Mouse (Mus musculus) ovary, adult 18-20 months (tissue): ENCODE measurements around the gene Kcnn4.
A peak's percentile ranks its signal among the peaks of the same experiment; 100 is the strongest.

Source experiments
- DNase-seq: peaks from one replicate; pipeline ENCODE4 v3.0.0; 2022; ENCODE audit warnings: low spot score, mixed read lengths

Gene Kcnn4

GRCm38 (mm10) chr7:24369731-24370541, at the start of gene Kcnn4:
Kcnn4 (plus strand) TSS chr7:24370263.
- DNase-seq: no peak

DNA sequence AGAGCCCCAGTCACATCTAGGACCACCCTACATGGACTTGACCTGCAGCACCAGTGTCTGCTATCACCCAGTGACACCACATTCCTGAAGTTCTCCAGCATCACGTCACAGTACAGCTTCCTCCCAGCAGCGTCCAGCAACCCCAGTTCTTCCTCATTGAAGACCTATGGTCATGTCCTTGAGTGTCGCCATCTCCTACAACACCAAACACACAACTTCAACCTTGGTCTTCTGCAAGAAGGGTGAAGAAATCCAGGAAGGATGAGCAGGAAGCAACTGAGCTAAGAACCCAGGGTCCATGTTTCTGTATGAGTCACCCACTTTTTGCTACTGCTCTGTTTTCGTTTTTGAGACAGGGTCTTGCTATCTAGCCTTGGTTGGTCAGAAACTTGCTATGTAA, 47.5 kb upstream of the Kcnn4 start:
- no peak for DNase-seq

DNA sequence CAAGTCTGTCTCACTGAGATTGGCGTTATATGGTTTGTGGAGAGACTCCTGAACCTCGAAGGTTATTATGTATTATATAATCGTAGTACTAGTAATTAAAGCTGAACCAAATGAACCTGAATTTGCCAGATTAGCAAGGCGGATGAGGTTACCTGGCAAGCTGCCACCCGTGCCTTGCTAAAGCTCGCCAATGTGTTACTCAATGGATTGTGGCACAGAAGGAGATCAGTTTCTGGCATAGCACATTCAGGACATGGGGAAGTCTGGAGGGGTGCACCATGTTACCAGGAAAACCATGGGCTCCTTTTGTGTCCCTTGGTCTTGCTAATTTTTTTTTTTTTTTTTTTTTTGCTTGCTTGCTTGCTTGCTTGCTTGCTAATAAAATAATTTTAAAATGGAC, 44.9 kb upstream of the Kcnn4 start:
- no peak for DNase-seq

DNA sequence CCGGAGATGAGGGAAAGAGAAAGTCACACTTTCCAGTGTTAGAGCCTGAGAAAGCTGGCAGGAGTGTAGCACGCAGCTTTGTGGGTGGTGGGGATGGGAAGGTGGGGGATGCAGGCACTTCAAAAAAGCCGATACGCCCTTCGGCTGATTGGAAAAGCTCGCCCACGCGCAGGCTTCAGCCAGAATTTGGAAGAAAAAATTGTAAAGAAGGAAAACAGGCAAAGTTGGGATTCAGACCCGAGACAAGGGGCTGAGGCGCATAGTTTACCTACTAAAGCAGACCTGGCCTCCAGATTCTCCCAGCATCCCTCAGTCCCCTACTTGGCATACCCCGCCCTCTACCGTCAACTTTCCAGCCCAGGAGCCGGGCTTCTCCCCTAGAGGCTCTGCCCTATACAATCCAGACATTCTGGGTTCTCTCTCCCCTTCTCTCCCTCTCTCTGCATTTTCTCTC, 44.4 kb upstream of the Kcnn4 start:
- DNase-seq: no peak

- DNase-seq: no peak
These were observed 43.6 kb upstream of the Kcnn4 start for GRCm38 (mm10) chr7:24326273-24327135.

GRCm38 (mm10) chr7:24327281-24327975, 42.6 kb upstream of the Kcnn4 start:
- DNase-seq: no peak

- DNase-seq: no peak
These were observed 36.6 kb upstream of the Kcnn4 start, which contains the start of gene Tescl for GRCm38 (mm10) chr7:24333304-24333986. Tescl (minus strand) TSS chr7:24333936.

- DNase-seq: no peak
These were observed 34.3 kb upstream of the Kcnn4 start for GRCm38 (mm10) chr7:24335699-24336309.

- no peak for DNase-seq
These were observed 31.8 kb upstream of the Kcnn4 start for GRCm38 (mm10) chr7:24338241-24338640.

- DNase-seq: no peak
These were observed 26.3 kb upstream of the Kcnn4 start for GRCm38 (mm10) chr7:24343701-24344272.

- no peak for DNase-seq
These were observed 23.6 kb upstream of the Kcnn4 start for GRCm38 (mm10) chr7:24346444-24346843.

DNA sequence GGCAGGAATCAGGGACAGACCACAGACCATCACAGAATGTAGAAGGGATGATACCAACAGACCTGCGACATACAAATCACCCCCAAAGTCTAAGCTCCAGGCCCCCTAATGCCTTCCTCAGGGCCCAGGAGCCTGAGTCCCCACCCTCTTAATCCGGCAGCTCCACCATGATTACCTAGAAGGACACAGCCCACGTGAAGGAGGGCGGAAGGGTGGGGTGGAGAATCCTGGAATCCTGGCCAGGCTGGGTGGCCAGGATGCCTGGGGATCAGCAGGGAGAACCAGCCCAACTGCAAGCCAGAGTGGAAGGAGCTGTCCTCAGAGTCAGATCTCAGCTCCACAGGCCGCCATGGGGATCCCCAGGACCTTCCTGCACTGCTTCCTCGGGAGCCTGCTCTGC, 21.2 kb upstream of the Kcnn4 start, which contains the start of gene Lypd5:
Gene Lypd5, plus strand, starts transcription at position 301 of the 400 bp plus-strand sequence.
- DNase-seq: no peak

- DNase-seq: no peak
These were observed 14.4 kb upstream of the Kcnn4 start for GRCm38 (mm10) chr7:24355646-24356045.

DNA sequence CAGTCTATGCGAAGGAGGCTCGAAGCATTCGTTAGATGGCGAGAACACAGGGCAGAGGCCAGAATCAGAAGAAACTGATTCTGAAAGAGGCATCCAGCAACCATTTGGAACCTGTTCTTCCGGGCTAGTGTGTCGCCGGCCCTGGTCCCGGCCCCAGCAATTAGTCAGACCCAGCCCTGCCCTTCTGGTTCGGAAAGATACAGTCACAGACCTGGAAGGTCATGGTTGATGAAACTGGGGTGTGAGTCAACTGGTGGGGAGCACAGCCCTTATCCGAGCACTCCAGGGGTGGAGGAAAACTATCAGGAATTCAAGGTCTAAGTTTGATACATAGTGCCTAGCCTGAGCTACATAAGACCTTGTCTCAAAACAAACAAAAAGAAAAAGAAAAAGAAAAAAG, 14.0 kb upstream of the Kcnn4 start:
- no peak for DNase-seq

GRCm38 (mm10) chr7:24357899-24358298, 12.2 kb upstream of the Kcnn4 start:
- no peak for DNase-seq

DNA sequence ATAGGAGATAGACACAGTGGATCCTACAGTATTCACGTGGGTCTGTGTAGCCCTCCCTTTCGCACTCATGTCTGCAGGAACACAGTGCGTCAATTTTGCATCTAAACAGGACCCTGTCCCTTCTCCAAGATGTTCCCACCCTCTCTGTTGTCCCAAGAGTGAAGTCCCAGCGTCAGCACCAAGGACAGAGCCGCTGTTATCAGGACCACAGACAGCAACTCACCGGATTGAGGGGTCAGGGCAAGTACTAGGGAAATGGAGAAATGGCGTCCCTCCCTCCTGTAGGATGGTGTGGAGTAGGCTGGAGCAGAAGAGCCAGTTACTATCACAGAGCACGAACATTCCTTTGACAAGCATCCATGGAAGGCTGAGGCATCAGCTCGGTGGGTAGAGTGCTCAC, 10.8 kb upstream of the Kcnn4 start:
- DNase-seq: no peak

- DNase-seq: no peak
These were observed 9.1 kb upstream of the Kcnn4 start for GRCm38 (mm10) chr7:24361001-24361400.

DNA sequence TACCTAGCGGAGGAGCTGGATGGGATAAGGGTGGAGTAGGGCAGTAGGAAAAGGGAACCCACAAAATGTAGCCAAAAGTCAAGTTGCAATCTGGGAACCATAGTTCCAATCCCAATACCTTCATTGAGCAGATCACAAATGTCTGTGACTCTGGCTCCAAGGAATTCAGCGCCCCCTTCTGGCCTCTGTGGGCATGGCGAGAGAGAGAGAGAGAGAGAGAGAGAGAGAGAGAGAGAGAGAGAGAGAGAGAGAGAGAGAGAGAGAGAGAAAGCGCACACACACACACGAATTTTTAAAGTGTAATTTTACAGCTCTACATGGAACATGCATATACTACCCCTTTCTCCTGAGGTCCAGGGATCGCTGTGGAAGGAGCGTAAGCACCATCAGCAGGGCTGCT, 6.8 kb upstream of the Kcnn4 start:
- no peak for DNase-seq

GRCm38 (mm10) chr7:24364827-24365226, 5.2 kb upstream of the Kcnn4 start:
- peak; percentile 31 for DNase-seq

GRCm38 (mm10) chr7:24365258-24366014, 4.6 kb upstream of the Kcnn4 start:
- no peak for DNase-seq
